Mouse (Mus musculus) mouse trophoblast stem cell (cell line): Measurements from ENCODE around the gene Mea1.

Source experiments
- in situ Hi-C, 2 experiments: fragments of 300-500 bp; cut with MseI, MboI; formaldehyde crosslinking; loops; 2 replicates in 1 of 2; 3 replicates in 1 of 2; pipeline ENCODE4 v1.15.1; 2025

Mea1 gene

GRCm38 (mm10) chr17:46678416-46678815 is at the start of gene Mea1:
Mea1 (plus strand) TSS chr17:46678793.
- in situ Hi-C loops, result no loop called here

DNA sequence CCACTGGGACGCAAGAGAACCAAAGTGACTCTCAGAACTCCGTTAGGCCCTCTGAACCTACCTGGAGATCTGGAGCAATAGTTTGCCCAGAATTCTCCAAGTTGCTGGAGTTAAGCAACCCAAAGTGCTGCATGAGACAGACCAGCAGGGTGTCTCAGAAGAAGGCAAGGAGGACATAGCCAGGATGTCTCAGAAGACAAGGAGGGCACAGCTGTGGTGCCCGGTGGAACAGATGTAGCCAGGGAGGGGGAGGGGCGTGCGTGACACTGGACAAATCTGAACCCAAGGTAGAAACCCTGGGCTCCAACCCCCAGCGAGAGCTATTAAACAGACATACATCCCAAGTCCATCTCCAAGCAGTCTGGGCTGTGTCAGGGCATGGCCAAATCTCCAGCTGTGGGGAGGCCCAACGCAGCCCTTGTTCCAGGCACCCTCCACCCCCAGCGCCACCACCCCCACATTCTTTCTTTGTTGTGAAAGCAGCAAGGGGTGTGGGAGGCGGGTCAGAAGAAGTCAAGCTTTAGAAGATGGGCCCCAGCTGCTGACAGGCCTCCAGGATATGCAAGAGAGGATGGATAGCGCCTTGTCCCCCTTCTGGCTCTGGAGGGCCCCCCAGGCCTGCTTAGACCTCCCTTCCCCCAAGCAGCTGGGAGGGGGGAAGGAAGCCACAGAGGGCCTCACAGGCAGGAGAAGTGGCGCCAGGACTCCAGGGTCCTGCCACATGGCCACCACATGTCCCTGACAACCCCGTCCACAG is 48.7 kb upstream of the Mea1 start:
- in situ Hi-C loops, result no loop called here

DNA sequence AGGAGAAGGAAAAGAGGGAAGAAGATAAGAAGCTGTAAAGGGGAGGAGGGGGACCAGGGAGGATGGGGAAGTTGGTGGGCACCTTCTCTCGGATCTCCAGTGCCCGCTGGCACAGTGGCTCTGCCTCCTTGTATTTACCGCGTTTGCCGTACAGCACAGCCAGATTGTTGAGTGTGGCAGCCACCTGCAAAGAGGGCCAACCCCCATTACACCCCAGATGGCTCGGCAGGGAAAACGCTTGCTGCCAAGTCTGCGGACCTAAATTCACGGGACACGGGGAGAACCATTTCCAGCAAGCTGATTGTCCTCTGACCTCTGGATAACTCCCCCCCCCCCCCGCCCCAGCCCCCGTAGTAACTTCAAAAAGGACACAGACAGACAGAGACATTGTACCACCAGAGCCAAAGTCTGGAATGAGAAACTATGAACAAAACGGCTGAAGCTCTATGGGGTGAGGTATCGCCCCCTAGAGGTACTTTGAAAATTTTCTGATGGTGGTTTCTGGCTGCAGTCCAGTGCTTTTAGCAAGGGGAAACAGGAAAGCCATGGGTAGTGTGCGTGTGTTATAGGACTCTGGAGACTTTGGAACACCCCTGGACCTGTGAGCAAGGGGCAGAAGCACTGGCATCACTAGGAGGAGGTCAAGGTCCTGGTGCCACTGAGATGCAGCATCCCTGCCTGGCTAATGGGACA is 41.6 kb upstream of the Mea1 start:
- in situ Hi-C loops, result no loop called here

DNA sequence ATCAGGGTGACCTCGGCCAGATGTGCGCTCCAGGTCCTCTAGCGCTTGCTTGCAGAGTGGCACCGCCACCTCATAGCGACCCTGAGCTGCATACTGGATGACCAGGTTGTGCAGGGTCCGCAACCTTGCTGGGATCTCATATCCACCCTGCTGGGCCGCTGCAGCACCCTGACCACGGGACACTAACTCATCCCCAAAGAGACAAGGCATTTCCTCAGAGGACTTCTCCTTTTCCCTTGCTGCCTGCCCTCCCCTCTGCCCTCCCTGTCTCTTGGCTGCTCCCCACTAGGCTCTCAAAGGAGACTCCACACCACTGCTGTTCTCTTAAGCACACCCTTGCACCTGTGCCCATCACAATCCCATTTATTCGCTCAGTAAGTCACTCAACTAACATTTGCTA is 38.7 kb upstream of the Mea1 start:
- in situ Hi-C loops, result no loop called here

DNA sequence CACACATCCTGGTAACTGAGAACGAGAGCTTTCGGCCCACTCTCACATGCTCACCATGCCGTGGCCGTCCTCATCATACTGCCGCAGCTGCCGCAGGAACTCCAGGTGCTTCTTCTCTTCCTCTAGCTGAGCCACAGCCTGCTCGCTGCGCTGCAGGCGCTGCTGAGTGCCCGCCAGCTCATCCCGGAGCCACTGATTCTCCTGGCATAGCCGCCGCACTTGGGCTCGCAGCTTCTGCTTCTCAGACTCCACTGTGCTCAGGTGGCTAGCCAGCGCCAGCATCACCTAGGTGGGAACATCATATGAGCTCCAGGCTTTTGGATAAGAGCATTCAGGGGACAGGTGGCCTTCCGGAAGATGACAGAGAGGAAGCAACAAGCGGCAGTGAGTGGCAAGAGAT is 36.5 kb upstream of the Mea1 start:
- in situ Hi-C loops, result no loop called here

GRCm38 (mm10) chr17:46644152-46644805 is 34.3 kb upstream of the Mea1 start:
- in situ Hi-C loops, result no loop called here

DNA sequence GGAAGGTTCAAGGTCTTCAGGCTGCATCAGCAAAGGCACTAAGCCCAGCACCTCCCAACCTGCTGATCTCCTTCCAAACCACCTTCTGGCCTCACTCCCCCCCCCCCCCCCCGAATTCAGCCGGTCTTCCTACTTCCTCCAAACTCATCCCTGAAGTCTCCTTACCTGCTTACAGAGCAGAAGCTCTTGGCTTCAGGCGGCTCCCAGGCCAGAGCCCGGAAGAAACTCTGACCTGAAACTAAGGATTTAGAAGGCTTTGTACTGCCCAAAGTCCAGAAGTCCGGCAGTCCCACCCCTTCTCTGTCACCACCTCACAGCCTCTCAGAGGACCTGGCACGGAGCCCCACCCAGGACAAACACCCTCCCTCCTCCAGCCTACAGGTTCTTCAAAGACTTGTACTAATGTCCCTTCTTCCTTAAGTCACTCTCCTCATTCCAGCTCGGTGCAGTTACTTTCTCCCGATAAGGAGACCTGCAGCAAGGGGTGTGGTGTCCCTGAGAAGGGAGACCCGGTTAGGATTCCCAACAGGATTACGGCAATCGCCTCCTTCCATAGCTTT is 33.6 kb upstream of the Mea1 start:
- in situ Hi-C loops, result no loop called here

DNA sequence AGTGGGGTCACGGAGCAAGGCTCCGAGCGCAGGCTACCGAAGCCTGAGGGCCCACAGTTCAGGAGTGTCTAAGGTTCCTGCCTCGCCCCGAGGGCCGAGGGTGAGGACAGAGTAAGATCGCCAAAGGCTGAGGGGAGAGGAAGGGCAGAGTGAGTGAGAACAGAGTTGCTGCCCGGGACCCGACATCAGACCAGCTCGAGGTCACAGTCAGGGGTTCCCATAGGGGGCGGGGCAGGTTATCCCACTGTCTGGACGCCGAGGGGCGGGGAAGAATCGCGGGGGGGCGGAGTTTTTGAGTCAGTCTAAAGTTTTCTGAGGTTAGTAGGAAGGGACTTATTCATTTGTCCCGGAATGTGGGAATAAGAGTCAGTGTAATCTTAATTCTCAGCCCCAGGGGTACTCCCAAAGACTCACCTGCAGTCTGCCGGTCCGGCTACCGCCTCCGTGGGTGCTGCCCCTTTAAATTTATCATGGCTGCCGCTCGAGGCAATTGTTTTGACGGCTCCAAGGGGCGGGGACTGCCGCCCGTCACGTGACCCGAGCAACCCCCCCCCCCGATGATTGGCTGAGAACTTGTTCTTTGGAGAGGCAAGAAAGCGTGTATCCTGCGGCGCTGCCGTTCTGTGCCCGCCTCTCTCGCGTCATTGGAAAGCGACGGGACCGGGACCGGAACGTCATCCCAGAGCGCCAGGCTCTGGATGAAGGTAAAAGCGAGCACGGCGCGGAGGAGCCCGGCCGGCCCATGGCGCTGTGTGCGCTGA is 32.9 kb upstream of the Mea1 start, which contains the start of the genes Klc4 and Mrpl2:
Klc4 (minus strand) TSS at position 462 of the 761 bp plus-strand sequence.
Mrpl2 (plus strand) TSS at position 669 of the 761 bp plus-strand sequence.
- in situ Hi-C loops, result no loop called here

GRCm38 (mm10) chr17:46646322-46646662 is 32.3 kb upstream of the Mea1 start:
- in situ Hi-C loops, result no loop called here

- in situ Hi-C loops, result no loop called here
Measured at GRCm38 (mm10) chr17:46647279-46647678, 31.3 kb upstream of the Mea1 start.

GRCm38 (mm10) chr17:46648436-46648835 is 30.2 kb upstream of the Mea1 start:
- in situ Hi-C loops, result no loop called here

DNA sequence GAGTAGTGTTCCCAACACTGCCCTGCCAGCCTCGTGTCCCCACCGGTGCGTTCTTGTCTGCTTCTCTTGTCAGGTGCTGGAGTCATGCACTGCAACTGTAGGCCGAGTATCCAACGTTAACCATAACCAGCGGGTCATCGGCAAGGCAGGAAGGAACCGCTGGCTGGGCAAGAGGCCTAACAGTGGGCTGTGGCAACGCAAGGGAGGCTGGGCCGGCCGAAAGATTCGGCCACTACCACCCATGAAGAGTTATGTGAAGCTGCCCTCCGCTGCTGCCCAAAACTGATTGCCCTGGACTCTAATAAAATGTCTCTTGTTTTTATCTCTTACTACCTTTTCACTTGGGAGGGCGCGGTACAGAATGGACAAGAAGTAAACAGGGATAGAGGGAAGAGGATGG is 28.8 kb upstream of the Mea1 start:
- in situ Hi-C loops, result no loop called here

DNA sequence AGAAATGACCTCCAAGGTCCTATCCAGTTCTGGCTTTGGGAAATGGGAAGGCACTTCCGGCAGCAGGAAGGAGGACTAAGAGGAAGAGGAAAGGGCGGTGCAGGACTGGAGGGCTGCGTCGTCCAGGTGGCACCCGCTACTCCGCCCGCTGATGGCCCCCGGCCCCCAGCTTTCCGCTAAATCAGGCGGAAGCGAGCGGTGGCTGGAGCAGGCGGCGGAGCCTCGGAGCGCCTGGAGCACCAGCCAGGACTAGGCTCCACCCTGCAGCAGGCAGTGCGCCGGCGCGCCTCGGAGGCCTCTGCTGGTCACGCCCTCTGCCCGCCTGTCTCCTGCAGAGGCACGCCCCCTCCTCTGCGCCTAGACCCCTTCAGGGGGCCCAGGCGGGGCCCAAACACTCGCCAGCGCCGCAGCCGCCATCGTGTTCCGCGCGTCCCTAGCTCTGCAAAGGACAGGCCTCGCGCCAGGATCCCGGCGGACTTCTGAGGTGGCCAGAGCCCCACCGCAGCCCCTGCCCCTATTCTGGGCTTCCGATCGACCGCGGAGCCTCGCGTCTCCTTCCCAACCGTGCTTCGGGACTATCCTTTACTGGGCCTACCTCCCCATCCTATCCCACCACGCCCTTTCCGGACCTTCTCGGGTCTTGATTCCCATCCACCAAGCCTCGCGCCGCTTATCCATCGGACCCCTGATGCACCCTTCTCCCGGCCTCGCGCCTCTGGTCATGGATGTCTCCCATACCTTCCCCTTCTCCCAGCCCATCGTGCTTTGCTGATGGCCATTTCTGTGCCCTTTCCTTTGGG is 28.2 kb upstream of the Mea1 start, which contains the start of gene Cul7:
Cul7 (plus strand) TSS at position 106 of the 800 bp plus-strand sequence.
- in situ Hi-C loops, result no loop called here

- in situ Hi-C loops, result no loop called here
Measured at GRCm38 (mm10) chr17:46651292-46651691, 27.3 kb upstream of the Mea1 start.

DNA sequence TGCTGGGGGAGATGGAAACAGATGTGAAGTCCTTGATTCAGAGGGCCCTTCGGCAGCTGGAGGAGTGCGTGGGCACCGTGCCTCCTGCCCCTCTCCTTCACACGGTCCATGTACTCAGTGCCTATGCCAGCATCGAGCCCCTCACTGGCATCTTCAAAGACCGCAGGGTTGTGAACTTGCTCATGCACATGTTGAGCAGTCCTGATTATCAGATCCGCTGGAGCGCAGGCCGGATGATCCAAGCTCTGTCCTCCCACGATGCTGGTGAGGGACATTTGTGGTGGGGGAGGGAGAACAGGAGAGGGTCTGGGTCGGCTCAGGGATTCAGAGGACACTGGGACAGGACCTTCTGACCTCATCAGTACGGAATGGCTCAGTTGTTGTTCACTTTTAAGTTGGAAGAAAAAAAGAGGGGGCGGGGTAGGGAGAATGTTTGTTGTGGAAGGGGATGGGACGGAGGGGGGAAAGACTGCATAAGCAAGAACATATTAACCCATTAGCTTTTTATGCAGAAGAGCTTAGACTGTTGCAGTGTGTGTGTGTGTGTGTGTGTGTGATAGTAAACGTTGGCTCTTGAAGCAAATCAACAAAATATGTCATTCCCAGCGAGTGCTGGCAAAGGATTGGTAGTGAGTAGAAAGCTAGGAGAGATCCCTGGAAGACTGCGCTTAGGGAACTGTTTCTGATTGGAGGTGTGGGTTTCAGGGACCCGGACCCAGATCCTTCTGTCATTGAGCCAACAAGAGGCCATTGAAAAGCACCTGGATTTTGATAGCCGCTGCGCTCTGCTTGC is 26.6 kb upstream of the Mea1 start:
- in situ Hi-C loops, result no loop called here

DNA sequence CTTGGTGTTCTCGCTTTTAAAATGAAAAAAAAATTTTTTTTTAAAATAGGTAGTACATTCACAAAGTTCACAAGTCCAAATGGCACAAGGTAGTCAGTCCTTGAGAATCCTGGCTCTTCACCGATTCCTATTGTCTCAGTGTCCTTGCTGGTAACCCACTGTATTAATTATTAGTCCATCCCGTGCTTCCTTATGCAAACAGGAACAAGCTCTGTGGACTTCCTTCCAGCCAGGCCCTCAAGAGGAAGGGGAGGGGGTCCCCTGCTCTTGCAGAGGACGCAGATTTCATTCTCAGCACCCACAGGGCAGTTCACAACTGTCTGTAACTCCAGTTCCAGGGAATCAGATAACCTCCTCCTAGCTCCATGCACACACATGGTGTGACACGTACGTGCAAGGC is 22.5 kb upstream of the Mea1 start:
- in situ Hi-C loops, result no loop called here

GRCm38 (mm10) chr17:46661351-46661750 is 17.2 kb upstream of the Mea1 start:
- in situ Hi-C loops, result no loop called here

- in situ Hi-C loops, result no loop called here
Measured at GRCm38 (mm10) chr17:46661981-46662380, 16.6 kb upstream of the Mea1 start.

- in situ Hi-C loops, result no loop called here
Measured at GRCm38 (mm10) chr17:46662730-46663129, 15.9 kb upstream of the Mea1 start.

DNA sequence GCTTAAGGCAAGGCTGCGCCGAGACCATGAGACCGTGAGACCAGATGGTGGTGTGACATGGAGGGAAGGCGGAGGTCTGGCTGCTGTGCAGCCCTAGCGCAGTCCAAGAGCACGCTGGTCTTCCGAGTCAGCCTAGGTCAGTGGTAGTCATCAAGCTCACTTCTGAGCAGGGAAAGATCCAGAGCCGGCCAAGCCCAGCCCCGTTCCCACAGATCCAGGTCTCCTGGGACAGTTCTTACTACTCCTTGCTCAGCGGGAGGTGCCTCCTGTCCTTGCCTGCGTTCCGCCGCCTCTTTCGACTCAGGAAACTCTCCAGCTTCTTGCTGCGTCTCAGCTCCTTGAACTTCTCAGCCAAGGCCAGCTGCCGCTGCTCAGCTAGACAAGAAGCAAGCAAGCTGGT is 10.9 kb upstream of the Mea1 start:
- in situ Hi-C loops, result no loop called here
